Mouse (Mus musculus) MEL (cell line): ENCODE results near the gene Ubb. TPM values are rescaled to one million over a fixed set of nuclear protein-coding genes. Genes with fewer than 3 reads are reported as not detected.

Source experiments
- DNase-seq: peaks from one replicate; pipeline ENCODE4 v3.0.0; 2011; ENCODE audit warnings: low read depth, low spot score
- H3K27ac ChIP-seq: 2 replicates; pipeline ENCODE4 v1.5.1; 2012; ENCODE audit warnings: low read depth, mild to moderate bottlenecking, control low read depth, low read length, moderate library complexity; ENCODE audit not compliant: control insufficient read depth
- H3K27me3 ChIP-seq, 2 experiments: fragments of 150-350 bp in 1 of 2; sonication (generic) in 1 of 2; 2 replicates each; pipeline ENCODE4 v1.6.1; 2012; ENCODE audit warnings: low read length in 2 of 2, mild to moderate bottlenecking in 2 of 2, improper control_type of control experiment in 1 of 2, moderate library complexity in 1 of 2; ENCODE audit not compliant: insufficient read depth in 2 of 2, control insufficient read depth in 1 of 2
- H3K36me3 ChIP-seq, 2 experiments: 2 replicates each; pipeline ENCODE4 v1.6.1; 2012 to 2014; ENCODE audit warnings: low read length in 2 of 2, improper control_type of control experiment in 1 of 2, inconsistent platforms in 1 of 2, mild to moderate bottlenecking in 1 of 2; ENCODE audit not compliant: insufficient read depth in 2 of 2, control insufficient read depth in 1 of 2
- H3K4me1 ChIP-seq, 2 experiments: fragments of 150-350 bp in 1 of 2; sonication (generic) in 1 of 2; 2 replicates each; pipeline ENCODE4 v1.6.1; 2012; ENCODE audit warnings: low read length in 2 of 2, improper control_type of control experiment in 1 of 2, mild to moderate bottlenecking in 1 of 2; ENCODE audit not compliant: insufficient read depth in 2 of 2, control insufficient read depth in 1 of 2
- H3K4me3 ChIP-seq, 2 experiments: fragments of 150-350 bp in 1 of 2; sonication (generic) in 1 of 2; 2 replicates each; pipeline ENCODE4 v1.5.1; 2012; ENCODE audit warnings: low read depth in 2 of 2, low read length in 2 of 2, mild to moderate bottlenecking in 2 of 2, moderate library complexity in 2 of 2, control low read depth in 1 of 2, improper control_type of control experiment in 1 of 2; ENCODE audit not compliant: control insufficient read depth in 1 of 2, insufficient read depth in 1 of 2
- H3K79me2 ChIP-seq: 2 replicates; pipeline ENCODE4 v1.6.1; 2012; ENCODE audit warnings: mild to moderate bottlenecking, low read length, moderate library complexity; ENCODE audit not compliant: control insufficient read depth, poor library complexity, insufficient read depth
- H3K9ac ChIP-seq: 2 replicates; pipeline ENCODE4 v1.6.1; 2012; ENCODE audit warnings: low read depth, mild to moderate bottlenecking, control low read depth, low read length, moderate library complexity; ENCODE audit not compliant: control insufficient read depth, poor library complexity, severe bottlenecking
- H3K9me3 ChIP-seq: fragments of 150-350 bp; sonication (generic); replicated peaks from 2 replicates; pipeline ENCODE4 v1.6.1; 2012; ENCODE audit warnings: mild to moderate bottlenecking, low read length, improper control_type of control experiment, moderate library complexity; ENCODE audit not compliant: insufficient read depth
- EP300 ChIP-seq, 2 experiments: IDR thresholded peaks; 2 replicates each; pipeline ENCODE4 v1.6.1; 2011; ENCODE audit warnings: improper control_type of control experiment in 2 of 2, low read length in 2 of 2, low read depth in 1 of 2, mild to moderate bottlenecking in 1 of 2
- POLR2A ChIP-seq, 2 experiments: IDR thresholded peaks; 2 replicates each; pipeline ENCODE4 v1.6.1; 2011 to 2012; ENCODE audit warnings: low read length in 2 of 2, mild to moderate bottlenecking in 2 of 2, control low read depth in 1 of 2, improper control_type of control experiment in 1 of 2, low read depth in 1 of 2, moderate library complexity in 1 of 2; ENCODE audit not compliant: control insufficient read depth in 1 of 2, insufficient read depth in 1 of 2, poor library complexity in 1 of 2
- TBP ChIP-seq: IDR thresholded peaks from 2 replicates; pipeline ENCODE4 v1.8.0; 2011; ENCODE audit warnings: low read depth, low read length, improper control_type of control experiment
- UBTF ChIP-seq: IDR thresholded peaks from 2 replicates; pipeline ENCODE4 v1.6.1; 2012; ENCODE audit warnings: low read depth, mild to moderate bottlenecking, inconsistent platforms, low read length, improper control_type of control experiment, moderate library complexity, borderline replicate concordance; ENCODE audit not compliant: insufficient read depth
- polyA plus RNA-seq, 2 experiments: library from polyadenylated mRNA; stranded (reverse) in 1 of 2; unstranded in 1 of 2; fragments of >175 nt in 1 of 2; fragments of >200 nt in 1 of 2; gene quantifications; 2 replicates each; pipeline versions ENCODE4 v1.2.1 to v1.2.4; 2012; ENCODE audit warnings: low replicate concordance in 2 of 2, low read depth in 1 of 2; ENCODE audit not compliant: insufficient read length in 2 of 2, insufficient read depth in 1 of 2, missing spikeins in 1 of 2
- total RNA-seq: library from RNA; depleted of rRNA; stranded (reverse); fragments of 300-350 nt; gene quantifications from 2 replicates; pipeline ENCODE4 v1.2.3, GENCODE M21; 2012; rRNA removed

The Ubb gene
- total and polyA plus RNA-seq, 3 experiments, result 1,800 to 1,877 TPM; not detected in 1

DNA sequence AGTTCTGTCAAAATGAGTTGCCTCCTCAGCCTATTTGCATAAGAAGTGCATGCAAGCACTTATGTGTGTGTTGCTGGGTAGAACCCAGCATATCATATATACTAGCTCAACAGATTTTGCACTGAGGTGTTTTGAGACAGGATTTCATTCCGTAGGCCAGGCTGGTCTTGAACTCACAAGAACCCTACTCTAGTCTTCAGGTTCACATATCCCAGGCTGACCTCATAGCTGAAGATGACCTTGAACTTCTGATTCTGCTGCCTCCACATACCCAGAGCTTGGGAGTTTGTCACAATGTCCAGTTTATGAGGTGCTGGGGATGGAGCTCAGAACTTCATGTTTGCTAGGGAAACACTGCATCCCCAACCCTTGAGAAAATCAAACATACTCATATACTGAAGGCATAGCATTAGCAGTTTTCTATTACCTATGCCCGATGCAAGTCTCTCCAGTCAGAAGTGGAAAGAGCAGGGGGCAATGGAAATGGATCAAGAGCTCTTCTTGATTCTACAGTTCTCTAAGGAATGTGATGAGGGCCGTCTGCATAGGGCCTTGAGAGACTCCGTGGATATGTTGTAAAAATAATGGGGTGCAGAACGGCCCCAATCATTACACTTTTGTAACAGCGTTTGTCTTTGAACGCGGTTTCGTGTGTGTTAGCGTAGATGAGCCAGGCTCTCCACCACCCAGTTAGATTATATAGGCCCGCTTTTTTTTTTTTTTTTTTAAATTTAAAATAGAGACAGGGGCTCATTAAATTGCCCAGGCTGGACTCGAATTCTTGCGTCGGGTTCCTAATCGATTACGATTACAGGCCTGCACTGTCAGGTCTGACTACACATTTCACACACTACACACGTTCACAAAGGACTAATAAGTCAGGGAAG lies 51.0 kb downstream of the Ubb start:
- Histone ChIP-seq H3K27ac (peak overlapping the region; percentile 92), H3K4me1 (peaks cover 0 to 13% of the 10 kb centered on the region in 2 experiments; a peak in 2 of 4 replicates), H3K4me3 (peak overlapping the region; percentile 25 to 44), H3K9me3 (no peaks in the 10 kb centered on the region), H3K9ac (peak overlapping the region; percentile 89), H3K79me2 (peaks cover 25% of the 10 kb centered on the region), H3K36me3 (peaks cover 12 to 26% of the 10 kb centered on the region in 2 experiments), H3K27me3 (no peaks in the 10 kb centered on the region)
- 0 out of 2 replicates have a peak, but pooled peaks have one; percentile 76 for TF ChIP-seq UBTF
- TF ChIP-seq POLR2A (IDR thresholded peaks at IDR 0.05; ENCODE audit: control insufficient read depth in 1 of 2, insufficient read depth in 1 of 2, low read depth in 1 of 2, low read length in 2 of 2, poor library complexity in 1 of 2), result peak; percentile 34 to 90; a peak in 2 of 4 replicates
- TF ChIP-seq TBP, result 0 out of 2 replicates have a peak, but pooled peaks have one; percentile 11
- no peak for TF ChIP-seq EP300 (IDR thresholded peaks at IDR 0.05; ENCODE audit: low read depth in 1 of 2, low read length in 2 of 2)
- DNase-seq, result no peak

Other genes with a start within 250 kb of the Ubb start
- 1.6 and 2.0 TPM in 2 replicates for gene Pigl, start 92.7 kb upstream of the Ubb start, total RNA-seq
- gene Pigl, start 92.7 kb upstream of the Ubb start, polyA plus RNA-seq, result 1 to 10 TPM in 1 of 2 experiments, not detected in 1; 4.1 TPM
- 71.8 and 90.7 TPM in 2 replicates for gene Ncor1, start 92.6 kb upstream of the Ubb start, total RNA-seq
- gene Ncor1, start 92.6 kb upstream of the Ubb start, polyA plus RNA-seq, result 100 to 1,000 TPM; 188 to 250 TPM
- 150 and 178 TPM in 2 replicates for gene Cenpv, start 11.9 kb upstream of the Ubb start, total RNA-seq
- gene Cenpv, start 11.9 kb upstream of the Ubb start, polyA plus RNA-seq, result 1,000 to 10,000 TPM in 1 of 2 experiments, 100 to 1,000 TPM in 1; 149 to 2,878 TPM
- 30.4 and 32.0 TPM in 2 replicates for gene Trpv2, start 23.3 kb downstream of the Ubb start, total RNA-seq
- 10 to 100 TPM in 1 of 2 experiments, not detected in 1; 30.0 TPM for gene Trpv2, start 23.3 kb downstream of the Ubb start, polyA plus RNA-seq
- 6.0 and 7.0 TPM in 2 replicates for gene Lrrc75a, start 97.4 kb downstream of the Ubb start, total RNA-seq
- 1 to 10 TPM in 1 of 2 experiments, not detected in 1; 8.9 TPM for gene Lrrc75a, start 97.4 kb downstream of the Ubb start, polyA plus RNA-seq
- gene Mmgt2, start 97.5 kb downstream of the Ubb start, total RNA-seq, result 21.8 and 24.1 TPM in 2 replicates
- 10 to 100 TPM in 1 of 2 experiments, not detected in 1; 51.9 TPM for gene Mmgt2, start 97.5 kb downstream of the Ubb start, polyA plus RNA-seq
- gene Zfp287, start 180.7 kb downstream of the Ubb start, total RNA-seq, result not detected in 2 replicates
- not detected for gene Zfp287, start 180.7 kb downstream of the Ubb start, polyA plus RNA-seq
- gene Gm10428, start 201.9 kb downstream of the Ubb start, total RNA-seq, result not detected in 2 replicates
- gene Gm10428, start 201.9 kb downstream of the Ubb start, polyA plus RNA-seq, result not detected
- gene Zfp286, start 238.3 kb downstream of the Ubb start, total RNA-seq, result not detected in 2 replicates
- not detected for gene Zfp286, start 238.3 kb downstream of the Ubb start, polyA plus RNA-seq